Mouse (Mus musculus): ENCODE data around the gene Mrm1. TPM values are rescaled to one million over a fixed set of nuclear protein-coding genes. Genes with fewer than 3 reads are reported as not detected.

The Mrm1 gene
- polyA plus RNA-seq (2012), result 8.5 and 9.2 TPM in 2 replicates

- no peak for TF ChIP-seq GATA1 (IDR thresholded peaks at IDR 0.05; ENCODE audit: low read length)
These were observed at the start of gene Mrm1 for GRCm38 (mm10) chr11:84818961-84819692. Gene Mrm1 (minus strand): TSS chr11:84819515.

- no peak for TF ChIP-seq GATA1 (IDR thresholded peaks at IDR 0.05; ENCODE audit: low read length)
These were observed 49.5 kb upstream of the Mrm1 start for GRCm38 (mm10) chr11:84868786-84869259.

GRCm38 (mm10) chr11:84867586-84867985 lies 48.3 kb upstream of the Mrm1 start:
- no peak for TF ChIP-seq GATA1 (IDR thresholded peaks at IDR 0.05; ENCODE audit: low read length)

GRCm38 (mm10) chr11:84865268-84865667 lies 46.0 kb upstream of the Mrm1 start:
- no peak for TF ChIP-seq GATA1 (IDR thresholded peaks at IDR 0.05; ENCODE audit: low read length)

GRCm38 (mm10) chr11:84855285-84855684 lies 36.0 kb upstream of the Mrm1 start:
- TF ChIP-seq GATA1 (IDR thresholded peaks at IDR 0.05; ENCODE audit: low read length), result no peak

GRCm38 (mm10) chr11:84847475-84848090 lies 28.3 kb upstream of the Mrm1 start:
- TF ChIP-seq GATA1 (IDR thresholded peaks at IDR 0.05; ENCODE audit: low read length), result no peak

- TF ChIP-seq GATA1 (IDR thresholded peaks at IDR 0.05; ENCODE audit: low read length), result no peak
These were observed 27.6 kb upstream of the Mrm1 start for GRCm38 (mm10) chr11:84846741-84847474.

- no peak for TF ChIP-seq GATA1 (IDR thresholded peaks at IDR 0.05; ENCODE audit: low read length)
These were observed 20.0 kb upstream of the Mrm1 start for GRCm38 (mm10) chr11:84839330-84839729.

- TF ChIP-seq GATA1 (IDR thresholded peaks at IDR 0.05; ENCODE audit: low read length), result no peak
These were observed 9.4 kb upstream of the Mrm1 start, which contains the start of gene Dhrs11 for GRCm38 (mm10) chr11:84828516-84829399. Gene Dhrs11 (minus strand): TSS chr11:84828994.

- no peak for TF ChIP-seq GATA1 (IDR thresholded peaks at IDR 0.05; ENCODE audit: low read length)
These were observed 8.7 kb upstream of the Mrm1 start for GRCm38 (mm10) chr11:84827901-84828503.

- TF ChIP-seq GATA1 (IDR thresholded peaks at IDR 0.05; ENCODE audit: low read length), result no peak
These were observed 8.2 kb upstream of the Mrm1 start for GRCm38 (mm10) chr11:84827492-84827891.

- no peak for TF ChIP-seq GATA1 (IDR thresholded peaks at IDR 0.05; ENCODE audit: low read length)
These were observed 6.9 kb upstream of the Mrm1 start for GRCm38 (mm10) chr11:84826185-84826584.

- TF ChIP-seq GATA1 (IDR thresholded peaks at IDR 0.05; ENCODE audit: low read length), result no peak
These were observed 6.0 kb upstream of the Mrm1 start for GRCm38 (mm10) chr11:84825261-84825807.

GRCm38 (mm10) chr11:84823484-84823897 lies 4.2 kb upstream of the Mrm1 start:
- peak; percentile 99 for TF ChIP-seq GATA1 (IDR thresholded peaks at IDR 0.05; ENCODE audit: low read length)
